Mouse (Mus musculus) spleen, adult 2 months (tissue): ENCODE results near the gene Zfp235. TPM values are rescaled to one million over a fixed set of nuclear protein-coding genes. Genes with fewer than 3 reads are reported as not detected.

Experiments used
- DNase-seq, 2 experiments: peaks; one replicate each; pipeline versions ENCODE4 v3.0.0 to v3.0.0-alpha.2; 2012 to 2021; ENCODE audit warnings: low spot score in 2 of 2, low read depth in 1 of 2
- H3K27ac ChIP-seq: fragments of 200-500 bp; 2 replicates; pipeline ENCODE4 v1.5.1; 2012; ENCODE audit warnings: low read length, inconsistent platforms; ENCODE audit not compliant: insufficient read depth
- H3K27me3 ChIP-seq: fragments of 200-500 bp; 2 replicates; pipeline ENCODE4 v1.6.1; 2012; ENCODE audit warnings: mild to moderate bottlenecking, moderate library complexity, low read length, inconsistent platforms; ENCODE audit not compliant: control insufficient read depth, insufficient read depth
- H3K36me3 ChIP-seq: fragments of 200-500 bp; 2 replicates; pipeline ENCODE4 v1.6.1; 2012; ENCODE audit warnings: mild to moderate bottlenecking, low read length, inconsistent platforms; ENCODE audit not compliant: control insufficient read depth, insufficient read depth
- H3K4me1 ChIP-seq: fragments of 200-500 bp; 2 replicates; pipeline ENCODE4 v1.6.1; 2011; ENCODE audit warnings: inconsistent platforms; ENCODE audit not compliant: control insufficient read depth, insufficient read depth, insufficient read length
- H3K4me3 ChIP-seq: fragments of 200-500 bp; 2 replicates; pipeline ENCODE4 v1.5.1; 2011; ENCODE audit warnings: mild to moderate bottlenecking, inconsistent platforms; ENCODE audit not compliant: insufficient read depth, insufficient read length; ENCODE audit errors: extremely low read depth
- CTCF ChIP-seq: fragments of 200-500 bp; IDR thresholded peaks from 2 replicates; pipeline ENCODE4 v1.5.1; 2011; ENCODE audit warnings: mild to moderate bottlenecking, inconsistent platforms; ENCODE audit not compliant: insufficient read depth, insufficient read length, insufficient replicate concordance; ENCODE audit errors: extremely low read depth
- POLR2A ChIP-seq: fragments of 200-500 bp; IDR thresholded peaks from 2 replicates; pipeline ENCODE4 v1.6.1; 2011; ENCODE audit warnings: low read depth, low read length, inconsistent platforms
- WGBS: fragments of 180-500 bp; shearing (Covaris S2); methylation state at CpG from one replicate; pipeline ENCODE4 v1.1.7; 2018; 5-methylcytosine and 5-hydroxymethylcytosine counted together
- polyA plus RNA-seq: library from polyadenylated mRNA; depleted of rRNA; stranded (reverse); fragments of >200 nt; gene quantifications from 2 replicates; pipeline ENCODE4 v1.2.3, GENCODE M21; 2012

The Zfp235 gene
- polyA plus RNA-seq, 1 experiment: 2.5 TPM

DNA sequence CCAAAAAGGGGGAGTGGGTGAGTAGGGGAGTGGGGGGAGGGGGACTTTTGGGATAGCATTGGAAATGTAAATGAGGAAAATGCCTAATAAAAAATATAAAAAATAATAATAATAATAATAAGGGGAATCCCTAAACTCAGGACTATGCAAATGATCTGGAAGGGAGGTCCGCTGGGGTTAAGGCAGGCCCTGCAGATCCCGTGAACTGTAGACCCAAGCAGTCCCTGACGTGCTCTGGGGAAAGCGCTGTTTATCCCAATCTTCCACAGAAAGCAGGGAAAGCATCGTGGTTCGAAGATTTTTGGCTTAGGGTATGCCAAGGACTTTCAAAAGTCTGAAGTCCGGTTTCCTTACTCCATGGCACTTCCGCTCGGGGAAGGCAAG, 22.2 kb upstream of the Zfp235 start:
- H3K36me3 ChIP-seq: peaks cover 5% of the 10 kb centered on the region; the same call in 1 of the 2 replicates
- DNase-seq: no peak
- H3K4me3 ChIP-seq: peak overlapping the region; percentile 18; the same call in 1 of the 2 replicates
- no peak overlapping the region for H3K27ac ChIP-seq
- TF ChIP-seq POLR2A (no peak), CTCF (no peak)
- no peaks in the 10 kb centered on the region for H3K27me3 ChIP-seq
- WGBS: 57% methylated on average over 9 of the region's 9 CpGs
- no peaks in the 10 kb centered on the region for H3K4me1 ChIP-seq

DNA sequence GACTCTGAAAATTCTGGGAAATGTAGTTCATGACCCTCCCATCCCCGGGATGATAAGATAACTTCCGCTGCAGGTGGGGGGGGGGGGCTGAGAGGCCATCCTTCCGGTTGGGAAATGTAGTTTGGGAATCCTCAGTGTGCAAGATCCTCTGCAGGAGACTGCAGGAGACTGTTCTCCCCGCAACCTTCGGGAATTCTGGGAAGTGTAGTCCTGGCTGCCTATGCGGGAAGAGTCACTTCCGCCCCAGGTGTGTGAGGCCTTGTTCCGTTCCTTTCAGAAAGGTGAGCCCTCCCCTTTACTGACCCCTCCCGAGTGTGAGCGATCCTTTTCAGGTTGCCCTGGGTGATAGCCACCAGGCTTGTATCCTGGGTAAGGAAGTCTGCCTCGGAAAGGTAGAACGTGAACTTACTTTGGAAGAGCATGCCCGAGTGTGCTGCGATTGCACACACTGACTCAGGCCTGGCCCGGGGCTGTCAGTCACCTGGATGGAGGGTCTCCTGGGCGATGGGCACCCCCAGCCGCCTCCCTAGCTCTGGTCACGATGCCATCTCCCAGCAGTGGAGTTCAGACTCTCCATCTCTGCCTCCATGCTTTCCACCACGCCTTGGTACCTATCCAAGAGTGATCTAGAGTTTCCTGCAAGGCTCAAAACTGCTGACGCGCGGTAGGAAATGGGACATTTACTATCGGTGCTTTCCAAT, 21.7 kb upstream of the Zfp235 start, which contains the start of gene Zfp112:
Zfp112 (plus strand) TSS at position 159 of the 701 bp plus-strand sequence.
- Histone ChIP-seq H3K4me1 (no peaks in the 10 kb centered on the region), H3K36me3 (peaks cover 4% of the 10 kb centered on the region; the same call in 1 of the 2 replicates), H3K27ac (no peak within 1 kb of the TSS), H3K4me3 (peak within 1 kb of the TSS; percentile 37; the same call in 1 of the 2 replicates), H3K27me3 (no peaks in the 10 kb centered on the region)
- TF ChIP-seq CTCF (no peak), POLR2A (no peak)
- DNase-seq: no peak
- 21% methylated on average over 23 of the region's 23 CpGs for WGBS

DNA sequence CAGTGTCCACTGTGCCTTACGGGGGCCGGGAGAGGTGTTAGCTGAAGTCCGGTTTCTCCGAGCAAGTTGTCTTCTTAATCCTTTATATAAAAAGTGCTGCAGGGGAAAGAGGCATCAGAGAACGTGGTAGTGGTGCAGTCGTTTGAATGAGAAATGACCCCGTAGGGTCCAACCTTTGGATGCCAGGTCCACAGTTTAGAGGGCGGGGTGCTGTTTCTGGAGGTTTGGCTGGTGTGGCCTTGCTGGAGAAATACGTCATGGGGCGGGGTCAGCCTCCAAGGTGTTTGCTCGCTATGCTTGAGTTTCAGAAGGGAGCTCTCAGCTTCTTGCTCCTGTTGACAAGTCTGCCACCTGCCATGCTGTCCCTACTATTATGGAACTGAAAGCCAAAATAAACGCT, 21.0 kb upstream of the Zfp235 start:
- Histone ChIP-seq H3K36me3 (no peaks in the 10 kb centered on the region), H3K27me3 (no peaks in the 10 kb centered on the region), H3K4me1 (no peaks in the 10 kb centered on the region), H3K4me3 (peak overlapping the region; percentile 37; the same call in 1 of the 2 replicates), H3K27ac (no peak overlapping the region)
- no peak for TF ChIP-seq CTCF
- no peak for TF ChIP-seq POLR2A
- no peak for DNase-seq
- WGBS: 35% methylated on average over 12 of the region's 12 CpGs

DNA sequence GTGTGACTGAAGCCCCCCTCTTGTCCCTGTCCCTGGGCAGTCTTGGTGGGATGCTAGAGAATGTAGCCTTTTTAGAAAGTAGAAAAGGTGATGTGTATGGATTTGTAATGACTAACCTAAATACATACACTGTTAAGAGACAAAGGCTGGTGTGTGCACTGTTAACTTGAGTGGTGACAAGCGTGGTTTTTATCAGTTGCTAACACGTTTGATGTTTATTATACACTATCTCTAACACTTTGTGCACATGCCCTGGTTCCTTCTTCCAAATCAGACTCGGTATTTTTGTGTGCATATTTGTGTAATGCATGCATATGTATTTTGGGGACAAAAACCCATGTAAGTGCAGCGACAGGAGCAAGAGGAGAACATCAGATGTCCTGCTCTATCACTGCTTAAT, 17.3 kb upstream of the Zfp235 start:
- TF ChIP-seq POLR2A (no peak), CTCF (no peak)
- no peak overlapping the region for H3K4me3 ChIP-seq
- WGBS: 76% methylated on average over 4 of the region's 4 CpGs
- H3K27me3 ChIP-seq: no peaks in the 10 kb centered on the region
- DNase-seq: no peak
- no peak overlapping the region for H3K27ac ChIP-seq
- H3K36me3 ChIP-seq: no peaks in the 10 kb centered on the region
- H3K4me1 ChIP-seq: no peaks in the 10 kb centered on the region

DNA sequence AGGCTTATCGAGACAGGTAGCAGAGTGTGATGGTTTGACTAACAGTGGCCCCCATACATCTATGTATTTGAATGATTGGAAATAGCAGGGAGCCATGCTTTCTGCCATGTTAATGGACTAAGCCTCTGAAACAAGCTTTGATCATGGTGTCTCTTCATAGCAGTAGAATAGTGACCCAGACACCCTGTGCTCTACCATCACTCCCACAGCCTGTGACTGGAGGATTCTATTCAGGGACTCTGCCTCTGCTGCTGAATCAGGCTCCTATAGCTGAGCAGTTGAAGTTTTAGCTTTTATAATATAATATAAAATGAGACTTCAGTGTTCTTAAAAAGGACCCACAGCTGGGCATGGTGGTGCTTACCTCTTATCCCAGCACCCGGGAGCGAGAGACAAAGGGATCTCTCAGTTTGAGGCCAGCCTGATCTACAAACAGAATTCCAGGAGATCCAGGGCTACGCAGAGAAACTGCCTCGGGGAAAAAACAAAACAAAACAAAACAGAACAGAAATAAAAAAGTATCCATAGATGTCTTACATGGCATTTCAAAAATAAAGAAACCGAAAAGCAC, 459 bp upstream of the Zfp235 start:
- 20% methylated on average over 6 of the region's 6 CpGs for WGBS
- Histone ChIP-seq H3K27me3 (no peaks in the 10 kb centered on the region), H3K27ac (no peak overlapping the region), H3K4me3 (peak overlapping the region; percentile 61), H3K36me3 (peaks cover 1% of the 10 kb centered on the region; the same call in 1 of the 2 replicates), H3K4me1 (peaks cover 2% of the 10 kb centered on the region; the same call in 1 of the 2 replicates)
- TF ChIP-seq POLR2A: no peak
- no peak for TF ChIP-seq CTCF
- DNase-seq: no peak

DNA sequence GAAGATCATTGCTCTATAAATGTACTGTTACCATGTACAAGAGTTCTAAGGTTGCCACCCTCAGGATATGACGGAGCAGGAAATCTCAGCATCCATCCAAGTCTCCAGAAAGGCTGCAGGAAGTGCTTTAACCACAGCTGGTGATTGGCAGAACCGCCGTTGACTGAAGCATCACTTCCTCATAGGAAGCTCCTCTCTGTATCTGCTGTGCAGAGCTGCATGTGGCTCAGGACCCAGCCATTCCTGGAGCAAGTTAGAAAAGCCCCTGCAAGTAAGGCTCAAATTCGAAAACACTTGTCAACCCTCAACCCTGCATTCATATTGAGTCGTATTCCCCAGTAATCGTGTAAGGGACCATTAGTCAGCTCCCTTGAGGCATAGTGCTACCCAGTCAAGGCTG, 8.6 kb downstream of the Zfp235 start:
- TF ChIP-seq POLR2A: no peak
- TF ChIP-seq CTCF: no peak
- no peaks in the 10 kb centered on the region for H3K4me1 ChIP-seq
- H3K27me3 ChIP-seq: no peaks in the 10 kb centered on the region
- H3K4me3 ChIP-seq: no peak overlapping the region
- peaks cover 4% of the 10 kb centered on the region; the same call in 1 of the 2 replicates for H3K36me3 ChIP-seq
- WGBS: 27% methylated on average over 6 of the region's 6 CpGs
- no peak overlapping the region for H3K27ac ChIP-seq
- DNase-seq: no peak

DNA sequence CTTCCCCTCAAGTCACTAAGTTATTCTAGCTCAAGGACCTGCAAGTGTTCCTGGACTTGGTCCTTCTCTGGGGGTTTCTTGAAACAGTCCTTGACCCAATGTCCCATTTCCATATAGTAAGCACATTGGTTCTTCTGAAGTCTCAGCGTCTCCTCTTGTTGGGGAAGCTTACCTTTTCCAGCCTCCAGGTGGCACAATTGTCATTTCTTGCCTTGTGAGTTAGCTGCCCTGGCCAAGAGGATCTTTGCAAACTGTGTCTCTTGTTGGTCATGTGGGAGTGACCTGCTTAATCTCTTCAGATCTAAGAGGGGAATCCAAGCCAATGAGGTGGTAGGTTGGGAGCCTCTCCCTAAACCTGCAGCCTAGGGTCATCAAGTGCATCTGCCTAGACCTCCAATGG, 19.3 kb downstream of the Zfp235 start:
- 5% methylated on average over 1 of the region's 1 CpGs for WGBS
- TF ChIP-seq CTCF: peak; percentile 14; the same call in 1 of the 2 replicates
- no peak for TF ChIP-seq POLR2A
- Histone ChIP-seq H3K4me3 (no peak overlapping the region), H3K4me1 (no peaks in the 10 kb centered on the region), H3K36me3 (no peaks in the 10 kb centered on the region), H3K27me3 (no peaks in the 10 kb centered on the region), H3K27ac (no peak overlapping the region)
- DNase-seq: no peak
